Mouse (Mus musculus): Measurements from ENCODE around the gene Dgkq.

Dgkq gene

DNA sequence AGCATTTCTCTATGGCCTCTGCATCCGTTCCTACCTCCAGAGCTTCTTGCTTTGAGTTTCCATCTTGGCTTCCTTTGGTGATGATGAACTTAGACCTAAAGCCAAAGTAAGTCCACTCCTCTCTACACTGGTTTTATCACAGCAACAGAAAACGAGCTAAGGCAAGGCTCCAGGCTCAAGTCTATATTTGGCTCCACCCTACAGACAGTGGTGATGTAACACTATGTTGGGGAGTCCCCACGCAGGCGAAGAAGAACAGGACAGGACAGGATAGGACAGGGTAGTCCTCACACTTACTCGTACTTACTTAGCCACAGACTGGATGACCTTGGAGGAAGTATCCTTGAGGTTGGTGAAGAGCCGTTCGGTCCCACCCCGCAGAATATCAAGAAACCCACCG lies 66.9 kb downstream of the Dgkq start:
- peak; percentile 33 for DNase-seq (ENCODE audit: low read depth, low spot score)

DNA sequence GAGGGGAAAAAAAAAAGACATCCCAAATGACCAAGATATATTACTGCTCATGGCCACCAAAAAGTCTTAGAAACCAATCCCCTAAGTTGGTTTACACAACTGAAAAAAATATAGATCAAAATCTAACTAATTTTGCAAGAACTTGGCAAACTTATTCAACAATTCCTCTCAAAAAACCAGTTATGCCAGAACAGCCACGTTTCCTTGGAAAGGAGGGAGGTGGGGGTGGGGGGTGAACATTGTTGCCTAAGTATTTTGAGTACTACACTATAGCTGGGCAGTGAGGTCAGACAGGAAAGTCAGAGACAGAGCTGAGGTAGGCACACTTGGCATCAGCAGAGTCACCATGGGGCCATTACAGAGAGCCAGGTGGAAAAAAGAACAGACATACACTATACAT lies 69.5 kb downstream of the Dgkq start:
- DNase-seq (ENCODE audit: low read depth, low spot score) = no peak

Data from telencephalon, adult 2 months (tissue).